Mouse (Mus musculus) 416B (cell line): ENCODE measurements around the gene Hdac9.

Source experiments
- DNase-seq: peaks from one replicate; pipeline ENCODE4 v3.0.0; 2011; ENCODE audit warnings: low read depth

Gene Hdac9

DNA sequence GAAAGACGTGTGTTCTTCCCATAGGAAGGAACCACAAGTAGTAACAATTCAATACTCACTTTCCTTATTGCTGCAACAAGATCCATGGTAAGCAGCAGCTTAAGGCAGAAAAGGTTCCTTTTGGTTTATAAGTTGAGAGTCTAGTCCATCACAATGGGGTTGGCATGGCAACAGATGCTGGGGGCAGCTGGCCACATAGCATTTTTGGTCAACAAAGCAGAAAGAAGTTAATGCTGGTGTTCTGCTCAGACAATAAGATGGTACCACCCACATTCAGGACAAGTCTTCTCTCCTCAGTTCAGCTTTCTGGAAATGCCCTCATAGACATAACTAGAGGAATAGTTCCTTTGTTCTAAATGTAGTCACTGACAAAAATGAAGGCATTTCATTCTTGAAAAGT, at the start of gene Hdac9:
TSS of gene Hdac9 (minus strand) at position 101 of the 400 bp plus-strand sequence.
- DNase-seq = no peak

GRCm38 (mm10) chr12:34949066-34949706, 32.3 kb upstream of the Hdac9 start:
- DNase-seq = peak; percentile 55

- DNase-seq = peak; percentile 54
Observed at GRCm38 (mm10) chr12:34937918-34938317, 21.0 kb upstream of the Hdac9 start.

- peak; percentile 30 for DNase-seq
Observed at GRCm38 (mm10) chr12:34908008-34908407, 8.9 kb downstream of the Hdac9 start.

- no peak for DNase-seq
Observed at GRCm38 (mm10) chr12:34907506-34907850, 9.4 kb downstream of the Hdac9 start.

GRCm38 (mm10) chr12:34906704-34907505, 10.0 kb downstream of the Hdac9 start:
- DNase-seq = no peak

GRCm38 (mm10) chr12:34906376-34906703, 10.6 kb downstream of the Hdac9 start:
- DNase-seq = no peak

- no peak for DNase-seq
Observed at GRCm38 (mm10) chr12:34900241-34900640, 16.7 kb downstream of the Hdac9 start.

DNA sequence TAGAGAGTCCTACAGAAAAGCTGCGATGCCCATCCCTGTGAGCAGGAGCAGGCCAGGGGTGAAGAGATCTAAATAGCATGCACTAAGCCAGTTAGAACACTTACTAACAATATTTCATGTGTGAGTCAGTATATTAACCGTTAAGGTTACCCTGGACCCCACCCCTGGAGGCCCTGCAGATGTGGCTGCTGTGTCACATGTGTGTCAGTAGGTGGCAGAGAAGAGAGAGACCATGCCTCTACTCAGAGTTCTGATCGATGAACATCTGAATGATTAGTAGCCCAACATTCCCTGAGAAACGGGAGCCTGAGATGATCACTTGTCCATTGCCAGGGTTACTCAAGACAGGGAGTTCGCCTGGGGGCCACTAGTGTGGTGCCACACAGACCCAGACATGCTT, 22.0 kb downstream of the Hdac9 start:
- peak; percentile 20 for DNase-seq

- DNase-seq = no peak
Observed at GRCm38 (mm10) chr12:34888694-34889093, 28.2 kb downstream of the Hdac9 start.

DNA sequence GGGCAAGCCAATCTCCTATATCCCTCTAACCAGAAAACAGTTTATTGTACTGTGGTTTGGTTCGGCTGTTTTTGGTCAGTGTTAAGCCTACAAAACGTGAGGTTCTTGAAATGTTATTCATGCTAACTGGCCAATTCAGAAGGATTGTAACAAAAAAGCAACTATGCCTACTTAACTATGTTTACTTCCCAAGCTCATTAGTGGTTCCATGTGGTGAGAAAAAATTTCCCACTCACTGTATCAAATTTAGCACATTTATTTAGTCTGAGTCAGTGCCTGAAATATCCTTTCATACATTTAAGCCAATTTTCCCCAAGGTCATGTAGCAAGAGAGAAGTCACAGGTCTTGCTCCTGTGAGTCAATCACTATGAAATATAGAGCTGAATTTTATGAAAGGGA, 42.0 kb downstream of the Hdac9 start:
- peak; percentile 22 for DNase-seq

- no peak for DNase-seq
Observed at GRCm38 (mm10) chr12:34871028-34871427, 45.9 kb downstream of the Hdac9 start.

- DNase-seq = no peak
Observed at GRCm38 (mm10) chr12:34841196-34841595, 75.7 kb downstream of the Hdac9 start.

DNA sequence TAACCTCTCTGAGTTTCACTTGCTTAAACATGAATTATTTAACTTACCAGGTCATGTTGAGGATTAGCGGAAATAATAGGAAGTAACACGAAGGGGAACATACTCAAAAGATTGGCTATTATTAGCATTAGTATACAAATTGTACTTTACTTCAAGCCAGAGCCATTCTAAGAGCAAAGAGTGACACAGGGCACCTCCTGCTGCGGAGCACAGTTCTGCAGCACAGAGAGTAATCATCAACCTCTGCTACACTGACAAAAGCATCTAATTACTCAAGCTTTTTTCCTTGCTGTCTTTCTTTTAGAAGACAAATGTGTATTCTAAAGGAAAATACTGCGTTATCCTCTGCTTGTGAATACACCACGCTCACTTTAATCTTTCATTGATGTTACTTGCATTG, 79.6 kb downstream of the Hdac9 start:
- DNase-seq = no peak

DNA sequence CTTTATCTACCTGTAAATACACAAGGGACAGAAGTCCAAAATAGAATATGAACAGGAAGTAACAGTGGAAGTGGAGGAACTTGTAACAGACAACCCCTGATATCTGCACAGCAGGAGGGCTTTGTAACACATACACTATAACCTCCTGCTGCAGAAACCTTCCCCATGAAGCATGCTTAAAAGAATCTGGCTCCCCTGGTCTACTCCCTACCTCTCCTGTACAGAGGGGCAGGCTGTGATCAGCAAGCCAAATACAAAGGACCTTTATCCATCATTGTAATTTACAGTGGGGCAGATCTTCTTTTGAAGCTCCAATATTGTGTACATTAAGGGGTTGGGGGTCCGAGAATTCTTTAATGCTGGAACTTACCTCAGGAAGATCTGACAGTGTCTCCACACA, 80.0 kb downstream of the Hdac9 start:
- no peak for DNase-seq

DNA sequence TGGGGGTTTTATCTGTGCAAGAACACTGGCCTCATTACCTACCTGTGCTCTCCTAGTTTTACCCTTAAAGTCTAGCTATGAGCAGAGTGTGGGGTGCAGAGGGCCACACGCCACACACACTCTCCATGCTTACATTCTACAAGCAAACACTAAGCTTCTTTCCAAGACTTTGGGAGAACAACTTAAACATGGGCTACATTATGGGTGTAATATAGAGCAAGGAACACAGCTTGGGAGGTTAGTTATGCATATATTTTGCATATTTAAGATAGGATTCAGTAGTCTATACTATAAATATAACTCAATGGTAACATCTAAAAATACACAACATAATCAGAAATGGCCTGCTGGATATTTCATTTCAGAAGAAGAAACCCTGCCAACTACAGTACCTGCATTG, 80.8 kb downstream of the Hdac9 start:
- no peak for DNase-seq

DNA sequence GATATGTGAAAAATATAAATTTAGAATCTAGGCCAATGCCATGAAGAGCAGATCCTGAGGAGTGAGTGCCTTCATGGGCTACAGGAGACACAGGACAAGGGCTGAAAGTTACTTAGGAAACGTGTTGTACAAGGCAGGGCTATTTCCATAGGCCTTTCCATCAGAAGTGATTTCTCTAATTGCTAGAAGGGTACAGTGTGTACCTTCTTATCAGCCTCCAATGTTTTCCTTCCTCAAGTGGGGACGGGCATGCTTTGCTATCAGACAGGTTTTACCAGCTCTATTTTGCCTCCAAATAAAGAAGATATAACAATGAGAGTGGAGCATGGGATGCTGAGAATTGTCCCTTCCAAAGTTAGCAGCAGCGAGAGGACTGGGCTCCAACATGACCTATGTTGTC, 81.4 kb downstream of the Hdac9 start:
- DNase-seq = no peak

DNA sequence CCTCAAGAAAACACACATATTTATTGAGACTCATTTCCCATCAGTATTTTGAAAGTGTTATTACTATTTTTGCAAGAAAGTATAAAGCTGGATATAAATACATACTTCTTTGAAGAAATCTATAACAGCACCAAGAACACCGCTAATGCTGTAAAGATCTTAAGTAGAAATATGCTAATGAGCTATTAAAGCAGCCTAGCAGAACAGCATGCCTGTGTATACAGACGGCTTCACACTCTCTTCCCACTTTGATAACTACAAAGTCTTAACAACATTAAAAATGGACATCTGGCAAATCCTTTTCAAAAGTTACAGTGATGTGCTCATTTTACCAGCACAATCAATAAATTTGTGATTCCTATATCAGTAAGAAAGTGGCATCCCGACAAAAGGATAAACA, 88.2 kb downstream of the Hdac9 start:
- no peak for DNase-seq

GRCm38 (mm10) chr12:34826931-34827330, 90.0 kb downstream of the Hdac9 start:
- no peak for DNase-seq

DNA sequence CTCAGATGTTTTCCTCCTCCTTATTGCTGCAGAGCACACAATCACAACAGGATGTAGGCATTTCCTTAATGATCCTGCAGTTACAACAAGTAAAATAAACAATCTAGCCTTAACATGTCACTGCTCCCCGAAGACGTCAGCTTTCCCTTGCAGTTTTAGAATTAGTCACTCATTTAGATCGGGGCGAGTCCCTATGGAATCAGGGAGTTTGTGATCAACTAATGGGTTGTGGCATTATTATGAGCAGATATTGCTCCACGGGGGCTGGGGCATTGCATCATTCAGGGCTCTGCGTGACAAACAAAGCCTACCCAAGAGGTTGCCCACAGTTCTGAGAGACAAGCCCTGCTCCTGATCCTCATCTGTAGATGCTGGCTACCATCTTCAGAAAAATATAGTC, 96.7 kb downstream of the Hdac9 start:
- no peak for DNase-seq

DNA sequence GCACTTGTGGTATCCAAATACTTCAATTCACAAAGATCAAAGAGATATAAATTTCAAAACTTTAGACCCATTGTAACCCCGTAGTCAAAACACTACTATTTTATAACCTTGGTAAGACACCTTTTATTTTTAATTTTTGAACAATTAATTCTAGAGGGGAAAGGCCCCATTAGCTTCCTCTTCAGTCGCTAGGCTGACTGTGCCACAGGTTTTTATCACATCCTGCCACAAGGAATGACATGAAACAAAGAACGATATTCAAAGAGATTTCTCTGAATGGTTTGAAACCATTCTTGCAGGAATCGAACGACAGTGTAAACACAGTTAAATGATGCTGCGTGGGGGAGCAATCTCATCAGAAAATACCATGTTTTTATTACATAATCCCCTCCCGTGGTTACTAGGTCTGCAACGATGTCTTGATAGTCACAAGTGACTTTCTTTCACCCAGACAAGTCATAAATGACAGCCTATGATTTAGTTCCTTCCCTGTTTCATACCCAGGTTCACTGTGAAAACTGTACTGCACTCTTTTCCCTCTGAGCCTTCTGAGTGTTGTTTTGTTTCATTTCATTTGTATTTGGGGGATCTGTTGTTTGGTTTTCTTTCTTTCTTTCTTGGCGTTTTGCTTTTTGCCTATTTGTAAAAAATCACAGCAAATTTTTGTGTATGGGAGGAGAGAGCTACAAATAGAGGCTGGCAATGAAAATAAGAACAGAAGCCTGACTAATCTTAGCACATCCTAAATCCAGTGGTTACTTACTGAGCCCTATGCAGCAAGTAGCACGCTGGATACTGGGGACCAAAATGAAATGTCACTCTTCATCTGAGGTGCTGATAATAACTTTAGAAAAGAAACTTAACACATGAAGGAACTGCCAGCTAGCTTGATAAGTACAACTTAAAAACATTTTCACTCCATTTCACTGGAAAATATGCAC, 105.0 kb downstream of the Hdac9 start:
- DNase-seq = peak; percentile 57

DNA sequence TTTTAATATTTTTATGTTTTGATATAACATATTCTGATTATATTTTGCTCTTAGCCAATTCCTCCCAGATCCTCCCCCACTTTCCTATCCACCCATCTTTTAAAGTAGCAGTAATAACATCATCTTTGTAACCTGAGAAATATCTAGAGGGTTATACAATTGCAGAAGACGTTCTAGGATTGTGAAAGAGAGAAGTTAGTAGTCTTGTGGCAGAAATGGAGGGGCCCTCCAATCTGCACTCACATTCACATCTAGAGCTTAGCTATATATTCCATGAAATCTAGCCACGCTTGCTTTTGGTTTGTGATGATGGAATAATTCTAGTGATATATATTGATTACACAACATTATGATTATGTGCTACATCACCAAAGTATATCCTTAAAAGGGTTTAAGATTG, 106.7 kb downstream of the Hdac9 start:
- DNase-seq = peak; percentile 66

DNA sequence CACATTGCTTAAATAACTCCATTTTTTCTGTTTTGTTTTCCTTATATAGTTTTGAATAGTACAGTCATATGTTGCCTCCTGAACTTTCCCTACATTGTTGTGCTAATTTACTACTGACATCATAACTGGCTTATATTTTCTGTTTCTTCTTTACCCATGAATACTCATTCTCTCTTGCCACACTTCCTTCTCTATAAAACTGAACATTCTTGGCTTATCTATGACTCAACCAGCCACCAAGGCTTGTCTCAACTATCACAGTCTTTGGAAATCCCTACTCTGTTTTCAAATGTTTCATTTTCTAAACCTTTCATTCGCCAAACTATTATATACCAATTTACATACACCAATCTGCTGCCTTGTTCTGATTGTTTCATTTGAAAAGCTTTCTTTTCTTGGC, 108.7 kb downstream of the Hdac9 start:
- peak; percentile 81 for DNase-seq
